Mouse (Mus musculus): Measurements from ENCODE around the gene Rnf19b. TPM values are rescaled to one million over a fixed set of nuclear protein-coding genes. Genes with fewer than 3 reads are reported as not detected.

Rnf19b gene
- total and polyA plus RNA-seq, 3 experiments: 75.3 to 104 (median 98.3) TPM

DNA sequence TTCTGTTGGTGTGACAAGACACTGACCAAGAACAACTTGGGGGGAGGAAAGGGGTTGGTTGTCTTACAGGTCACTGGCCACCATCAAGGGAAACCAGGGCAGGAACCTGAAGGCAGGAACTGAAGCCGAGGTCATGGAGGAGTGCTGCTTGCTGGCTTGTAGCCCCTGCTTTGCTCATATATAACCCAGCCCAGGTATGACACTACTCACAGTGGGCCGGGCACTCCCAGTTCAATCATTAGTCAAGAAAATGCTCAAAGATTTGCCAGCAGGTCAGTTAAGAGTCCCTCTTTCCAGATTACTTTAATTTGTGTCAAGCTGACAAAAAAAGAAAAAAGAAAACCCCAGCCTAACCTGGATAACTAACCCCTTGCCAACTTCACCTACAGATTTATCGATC, 32.4 kb upstream of the Rnf19b start:
- TF ChIP-seq MAFK (IDR thresholded peaks at IDR 0.05; ENCODE audit: insufficient replicate concordance, low read length) (no peak), NRF1 (IDR thresholded peaks at IDR 0.05; ENCODE audit: low read depth, low read length) (no peak), PAX5 (IDR thresholded peaks at IDR 0.05; ENCODE audit: low read length) (no peak), KAT2A (IDR thresholded peaks at IDR 0.05; ENCODE audit: insufficient replicate concordance, low read length) (no peak), TBP (conservative IDR thresholded peaks at IDR 0.05; ENCODE audit: low read depth, low read length) (no peak), MAZ (IDR thresholded peaks at IDR 0.05; ENCODE audit: low read depth, low read length) (no peak), CHD1 (IDR thresholded peaks at IDR 0.05; ENCODE audit: low read depth, low read length) (no peak), SIN3A (IDR thresholded peaks at IDR 0.05; ENCODE audit: low read length) (no peak), ZMIZ1 (IDR thresholded peaks at IDR 0.05; ENCODE audit: low read depth, low read length) (no peak), SMC3 (IDR thresholded peaks at IDR 0.05; ENCODE audit: low read depth, low read length) (no peak)
- Histone ChIP-seq H3K36me3 (replicated peaks in 1 of 2; ENCODE audit: control insufficient read depth in 1 of 2, insufficient read depth in 1 of 2, low read length in 1 of 2) (no peaks in the 10 kb centered on the region), H3K4me3 (replicated peaks in 1 of 3; ENCODE audit: low read depth in 2 of 3, low read length in 2 of 3, poor library complexity in 1 of 3) (no peak overlapping the region), H3K9ac (ENCODE audit: insufficient read depth, low read depth) (no peak overlapping the region), H3K4me1 (ENCODE audit: control insufficient read depth in 1 of 2, insufficient read depth in 2 of 2) (peaks cover 4 to 27% of the 10 kb centered on the region in 2 experiments; a peak in 3 of 4 replicates), H3K9me3 (replicated peaks; ENCODE audit: low read length) (peaks cover 5% of the 10 kb centered on the region), H3K4me2 (ENCODE audit: insufficient read depth, low read depth, poor library complexity, severe bottlenecking) (no peak overlapping the region), H3K27me3 (replicated peaks) (no peaks in the 10 kb centered on the region), H3K27ac (ENCODE audit: insufficient read depth, low read depth) (no peak overlapping the region), H3K79me2 (replicated peaks; ENCODE audit: control insufficient read depth, extremely low read depth, insufficient read depth, poor library complexity, severe bottlenecking) (no peaks in the 10 kb centered on the region)
- dilution Hi-C loops (cut with MboI; ENCODE audit: extremely low pct_ligation_motif_present, extremely low pct_unique_long_range_greater_than_20kb, low sequenced_read_pairs) (no loop called here), in situ Hi-C loops (cut with MboI; ENCODE audit: low pct_ligation_motif_present, low pct_unique_long_range_greater_than_20kb, low sequenced_read_pairs) (no loop called here)
- DNase-seq (ENCODE audit: extremely low read depth): no peak

DNA sequence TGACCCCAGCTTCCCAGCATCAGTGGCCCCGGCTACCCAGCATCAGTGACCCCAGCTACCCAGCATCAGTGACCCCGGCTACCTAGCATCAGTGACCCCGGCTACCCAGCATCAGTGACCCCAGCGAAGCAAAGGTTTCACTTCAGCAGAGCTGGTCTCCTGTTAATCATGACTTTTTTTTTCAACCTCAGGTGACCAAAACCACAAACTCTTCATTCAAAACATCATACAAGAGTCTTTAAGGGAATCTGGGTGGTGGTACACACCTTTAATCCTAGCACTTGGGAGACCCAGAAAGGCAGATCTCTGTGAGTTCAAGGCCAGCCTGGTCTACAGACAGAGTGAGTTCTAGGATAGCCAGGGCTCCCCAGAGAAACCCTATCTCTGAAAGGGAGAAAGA, 27.3 kb upstream of the Rnf19b start:
- dilution Hi-C loops (cut with MboI; ENCODE audit: extremely low pct_ligation_motif_present, extremely low pct_unique_long_range_greater_than_20kb, low sequenced_read_pairs): no loop called here
- TF ChIP-seq ETS1 (conservative IDR thresholded peaks at IDR 0.05; ENCODE audit: low read depth, low read length): no peak
- no peak for TF ChIP-seq EP300 (IDR thresholded peaks at IDR 0.05; ENCODE audit: low read length)
- TF ChIP-seq NRF1 (IDR thresholded peaks at IDR 0.05; ENCODE audit: low read depth, low read length): no peak
- peak; percentile 52; the same call in 1 of the 2 replicates for TF ChIP-seq BHLHE40 (IDR thresholded peaks at IDR 0.05; ENCODE audit: low read depth, low read length)
- H3K27ac ChIP-seq (ENCODE audit: insufficient read depth, low read depth): no peak overlapping the region

More for the DNA sequence above, 27.3 kb upstream of the Rnf19b start:
- Histone ChIP-seq H3K4me2 (ENCODE audit: insufficient read depth, low read depth, poor library complexity, severe bottlenecking) (no peak overlapping the region), H3K4me3 (replicated peaks in 1 of 3; ENCODE audit: low read depth in 2 of 3, low read length in 2 of 3, poor library complexity in 1 of 3) (no peak overlapping the region), H3K36me3 (replicated peaks in 1 of 2; ENCODE audit: control insufficient read depth in 1 of 2, insufficient read depth in 1 of 2, low read length in 1 of 2) (no peaks in the 10 kb centered on the region), H3K4me1 (ENCODE audit: control insufficient read depth in 1 of 2, insufficient read depth in 2 of 2) (peaks cover 14 to 42% of the 10 kb centered on the region in 2 experiments), H3K9ac (ENCODE audit: insufficient read depth, low read depth) (no peak overlapping the region), H3K9me3 (replicated peaks; ENCODE audit: low read length) (no peaks in the 10 kb centered on the region), H3K27me3 (replicated peaks) (no peaks in the 10 kb centered on the region), H3K79me2 (replicated peaks; ENCODE audit: control insufficient read depth, extremely low read depth, insufficient read depth, poor library complexity, severe bottlenecking) (no peaks in the 10 kb centered on the region)
- in situ Hi-C loops (cut with MboI; ENCODE audit: low pct_ligation_motif_present, low pct_unique_long_range_greater_than_20kb, low sequenced_read_pairs): loop anchor here (10.0 kb wide), 1 partner anchor 56 kb away; no protein-coding TSS in a partner anchor
- DNase-seq (ENCODE audit: extremely low read depth): no peak

All from CH12.LX (cell line).